Mouse (Mus musculus): ENCODE measurements around the gene Alg1.

GRCm38 (mm10) chr16:5263156-5263555, 29.7 kb downstream of the Alg1 start:
- TF ChIP-seq CTCF (IDR thresholded peaks at IDR 0.05; ENCODE audit: insufficient read depth, low read depth, low read length) (no peak), POLR2A (IDR thresholded peaks at IDR 0.05; ENCODE audit: insufficient read depth, low read depth, low read length) (no peak)
